Mouse (Mus musculus) embryonic fibroblast, embryonic 13.5 days (primary cell): ENCODE measurements around the gene Fam3c. TPM values are rescaled to one million over a fixed set of nuclear protein-coding genes. Genes with fewer than 3 reads are reported as not detected.

Experiments
- H3K27ac ChIP-seq: 2 replicates; pipeline ENCODE4 v1.5.1; 2012; ENCODE audit warnings: low read length, control low read depth, inconsistent platforms; ENCODE audit not compliant: insufficient read depth
- H3K4me1 ChIP-seq: 2 replicates; pipeline ENCODE4 v1.6.1; 2011; ENCODE audit warnings: low read length; ENCODE audit not compliant: control insufficient read depth, insufficient read depth
- H3K4me3 ChIP-seq: 2 replicates; pipeline ENCODE4 v1.5.1; 2011; ENCODE audit warnings: mild to moderate bottlenecking, control low read depth, low read length; ENCODE audit not compliant: insufficient read depth
- CTCF ChIP-seq: IDR thresholded peaks from 2 replicates; pipeline ENCODE4 v1.5.1; 2011; ENCODE audit warnings: mild to moderate bottlenecking, control low read depth, low read length, moderate library complexity, borderline replicate concordance; ENCODE audit not compliant: insufficient read depth
- POLR2A ChIP-seq: IDR thresholded peaks from 2 replicates; pipeline ENCODE4 v1.6.1; 2011; ENCODE audit warnings: low read depth, mild to moderate bottlenecking, control low read depth, low read length, moderate library complexity
- polyA plus RNA-seq: library from polyadenylated mRNA; stranded (reverse); fragments of >200 nt; gene quantifications from 2 replicates; pipeline ENCODE4 v1.2.4, GENCODE M21; 2011; ENCODE audit warnings: low read depth; ENCODE audit not compliant: missing spikeins, insufficient read length

Gene Fam3c
- polyA plus RNA-seq, 1 experiment: 94.7 TPM

- H3K4me3 ChIP-seq: no peak overlapping the region
- TF ChIP-seq CTCF (no peak), POLR2A (no peak)
- H3K27ac ChIP-seq: no peak overlapping the region
These were observed 1.3 kb upstream of the Fam3c start for GRCm38 (mm10) chr6:22357351-22357750.

GRCm38 (mm10) chr6:22355396-22356085, 502 bp downstream of the Fam3c start:
- 0 out of 2 replicates have a peak, but pooled peaks cover 2% of the 10 kb centered on the region for H3K4me1 ChIP-seq
- H3K4me3 ChIP-seq: peak overlapping the region; percentile 78
- H3K27ac ChIP-seq: peak overlapping the region; percentile 48
- peak; percentile 55; the same call in 1 of the 2 replicates for TF ChIP-seq POLR2A
- TF ChIP-seq CTCF: no peak

More at GRCm38 (mm10) chr6:22357351-22357750, 1.3 kb upstream of the Fam3c start:
- 0 out of 2 replicates have a peak, but pooled peaks cover 2% of the 10 kb centered on the region for H3K4me1 ChIP-seq

- no peak overlapping the region for H3K27ac ChIP-seq
- peak overlapping the region; percentile 78 for H3K4me3 ChIP-seq
- no peak for TF ChIP-seq CTCF
- no peak for TF ChIP-seq POLR2A
- peaks cover 6% of the 10 kb centered on the region; the same call in 1 of the 2 replicates for H3K4me1 ChIP-seq
These were observed 1.4 kb downstream of the Fam3c start for GRCm38 (mm10) chr6:22354675-22355074.

- TF ChIP-seq CTCF (no peak), POLR2A (no peak)
- no peak overlapping the region for H3K27ac ChIP-seq
- H3K4me1 ChIP-seq: peaks cover 10% of the 10 kb centered on the region; the same call in 1 of the 2 replicates
- peak overlapping the region; percentile 78 for H3K4me3 ChIP-seq
These were observed 2.0 kb downstream of the Fam3c start for GRCm38 (mm10) chr6:22354031-22354430.

- TF ChIP-seq POLR2A (no peak), CTCF (no peak)
- no peak overlapping the region for H3K4me3 ChIP-seq
- H3K27ac ChIP-seq: no peak overlapping the region
- H3K4me1 ChIP-seq: peaks cover 16% of the 10 kb centered on the region; the same call in 1 of the 2 replicates
These were observed 4.5 kb downstream of the Fam3c start for GRCm38 (mm10) chr6:22351551-22351950.

GRCm38 (mm10) chr6:22350239-22350571, 5.8 kb downstream of the Fam3c start:
- no peak for TF ChIP-seq POLR2A
- no peak for TF ChIP-seq CTCF
- Histone ChIP-seq H3K27ac (no peak overlapping the region), H3K4me1 (peaks cover 16% of the 10 kb centered on the region; the same call in 1 of the 2 replicates), H3K4me3 (no peak overlapping the region)

GRCm38 (mm10) chr6:22349531-22350238, 6.4 kb downstream of the Fam3c start:
- no peak overlapping the region for H3K4me3 ChIP-seq
- H3K27ac ChIP-seq: no peak overlapping the region
- TF ChIP-seq POLR2A (no peak), CTCF (no peak)
- peaks cover 16% of the 10 kb centered on the region; the same call in 1 of the 2 replicates for H3K4me1 ChIP-seq

- peaks cover 16% of the 10 kb centered on the region; the same call in 1 of the 2 replicates for H3K4me1 ChIP-seq
- TF ChIP-seq CTCF: no peak
- TF ChIP-seq POLR2A: no peak
- H3K27ac ChIP-seq: no peak overlapping the region
- no peak overlapping the region for H3K4me3 ChIP-seq
These were observed 7.1 kb downstream of the Fam3c start for GRCm38 (mm10) chr6:22348975-22349374.

GRCm38 (mm10) chr6:22348130-22348529, 7.9 kb downstream of the Fam3c start:
- peak overlapping the region; percentile 60 for H3K27ac ChIP-seq
- H3K4me3 ChIP-seq: no peak overlapping the region
- H3K4me1 ChIP-seq: peaks cover 16% of the 10 kb centered on the region; the same call in 1 of the 2 replicates
- TF ChIP-seq POLR2A: no peak
- no peak for TF ChIP-seq CTCF
